Mouse (Mus musculus) testis, postnatal 14 days (tissue): ENCODE measurements around the gene Pea15a.

Experiments used
- DNase-seq: peaks from one replicate; pipeline ENCODE4 v3.0.0; 2021; ENCODE audit warnings: low spot score

Pea15a gene

GRCm38 (mm10) chr1:172204814-172205740 lies 1.5 kb downstream of the Pea15a start:
- no peak for DNase-seq

DNA sequence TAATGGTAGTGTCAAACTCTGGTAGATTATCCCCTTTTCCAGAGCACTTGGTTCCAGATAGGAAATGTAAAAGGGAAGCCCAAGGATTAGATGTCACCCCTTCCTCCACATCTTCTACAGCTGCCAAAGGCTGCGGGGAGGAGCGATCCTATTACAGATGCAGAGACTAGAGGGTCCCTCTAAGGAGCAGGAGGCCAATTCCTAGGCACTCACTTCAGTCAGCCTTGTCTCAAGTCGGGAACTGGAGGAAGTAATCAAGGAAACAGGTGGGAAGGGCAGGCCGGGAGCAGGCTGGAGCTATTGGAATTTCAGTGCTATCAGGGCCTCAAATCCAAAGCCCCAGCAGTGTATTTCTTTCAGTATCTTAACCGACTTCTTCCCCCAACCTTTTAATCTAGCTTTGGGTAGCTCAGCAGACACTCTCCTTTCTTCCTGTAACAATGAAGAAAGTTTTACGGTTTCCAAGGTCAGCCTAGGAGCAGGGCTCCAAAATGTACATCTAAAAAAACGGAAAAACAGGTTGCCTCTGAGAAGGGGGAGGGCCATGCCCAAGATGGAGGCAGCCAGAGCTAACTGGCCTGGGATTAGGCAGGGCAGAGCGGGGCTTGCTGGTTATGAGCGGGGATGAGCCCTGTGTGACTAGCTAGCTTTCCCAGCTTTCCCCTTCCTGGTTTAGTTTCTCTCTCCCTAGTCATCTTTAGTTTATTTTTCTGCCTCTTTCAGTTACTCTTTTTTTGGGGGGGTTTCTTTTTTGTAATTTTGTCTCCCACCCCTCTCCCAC lies 2.4 kb downstream of the Pea15a start:
- no peak for DNase-seq

DNA sequence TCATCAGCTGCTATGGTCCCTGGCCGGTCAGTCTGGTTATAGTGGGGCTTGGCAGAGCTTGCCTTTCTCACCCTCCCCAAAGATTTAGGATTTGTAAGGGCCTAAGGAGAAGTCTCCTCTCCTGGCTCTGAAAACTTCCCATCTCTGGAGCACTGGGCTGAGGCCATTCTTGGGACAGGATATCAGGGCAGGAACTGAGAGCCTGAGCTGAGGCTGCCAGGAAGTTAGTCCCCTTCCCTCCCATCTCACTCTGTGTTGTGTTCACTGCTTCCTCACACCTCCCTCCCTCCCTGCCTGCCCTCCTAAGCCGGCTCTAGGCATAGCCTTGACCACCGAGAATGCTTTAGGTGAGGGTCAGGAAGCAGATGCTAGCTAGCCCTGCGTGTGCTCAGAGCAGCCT lies 3.0 kb downstream of the Pea15a start:
- DNase-seq: no peak

DNA sequence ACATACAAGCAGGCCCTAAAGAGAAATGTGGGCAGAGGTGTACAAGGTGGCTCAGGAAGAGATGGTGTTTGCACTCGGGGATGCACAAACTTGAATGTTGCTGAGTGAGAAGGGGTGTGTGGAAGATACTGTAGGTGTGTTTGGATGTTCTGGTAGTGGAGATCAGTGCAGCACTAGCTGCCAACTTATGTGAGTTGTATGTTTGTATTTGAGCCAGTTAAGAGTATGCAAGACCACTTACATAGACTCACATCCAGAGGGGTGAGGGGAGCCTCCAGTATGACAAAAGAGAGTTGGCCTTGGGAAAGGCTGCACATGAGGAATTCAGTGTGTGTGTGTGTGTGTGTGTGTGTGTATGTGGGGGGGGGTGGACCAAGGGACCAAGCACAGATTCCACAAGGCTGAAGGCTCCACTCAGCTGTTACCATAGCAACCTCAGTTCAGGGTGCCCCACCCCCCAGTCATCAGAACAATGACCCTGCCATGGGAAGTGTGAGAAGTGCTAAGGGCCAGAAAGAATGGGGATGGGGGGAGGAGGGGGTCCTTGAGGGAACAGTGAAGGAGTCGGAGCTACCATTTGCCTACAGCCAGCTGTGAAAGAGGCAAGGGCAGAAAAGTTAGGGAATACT lies 3.6 kb downstream of the Pea15a start:
- no peak for DNase-seq

DNA sequence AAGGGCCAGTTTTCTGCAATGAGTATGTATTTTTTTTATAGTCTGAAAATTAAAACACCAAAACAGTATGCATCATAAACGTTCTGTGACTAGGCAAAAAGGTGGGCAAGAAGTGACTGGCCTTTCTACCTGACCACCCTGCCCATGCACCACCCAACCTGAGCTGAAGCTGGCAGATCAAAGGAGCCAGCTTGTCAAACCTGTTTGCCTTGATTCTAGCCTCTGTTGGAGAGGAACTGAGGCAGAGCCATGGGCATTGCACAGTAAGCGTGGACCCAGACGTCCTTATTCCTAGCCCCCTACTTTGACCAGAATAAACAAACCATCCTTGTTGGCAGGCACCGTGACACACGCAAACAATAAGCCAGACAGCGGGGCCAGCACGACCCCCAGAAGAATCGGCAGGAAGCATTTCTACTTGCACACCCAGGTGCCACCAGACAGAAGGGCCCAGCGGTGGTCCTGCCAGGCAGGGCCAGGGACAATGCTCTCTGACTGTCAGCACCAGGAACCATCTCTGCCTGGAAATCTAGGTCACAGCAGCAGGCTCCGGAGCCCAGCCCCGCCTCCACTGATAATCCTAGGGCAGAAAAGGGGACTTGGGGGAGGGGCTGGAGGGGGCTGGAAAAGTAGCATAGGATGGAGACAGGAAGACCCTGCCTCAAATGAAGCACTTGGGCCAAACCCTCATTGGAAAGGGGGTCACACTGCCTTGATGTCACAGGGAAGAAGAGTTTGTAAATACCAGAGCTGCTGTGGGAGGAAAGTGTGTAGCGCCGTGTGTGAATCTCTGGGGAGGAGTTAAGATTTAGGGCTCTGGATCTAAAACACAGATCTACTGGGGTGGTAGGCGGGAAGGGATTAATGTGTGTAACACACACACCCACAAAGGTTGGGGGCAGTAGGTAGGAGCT lies 4.4 kb downstream of the Pea15a start:
- no peak for DNase-seq

GRCm38 (mm10) chr1:172200871-172201447 lies 5.6 kb downstream of the Pea15a start:
- no peak for DNase-seq

GRCm38 (mm10) chr1:172200161-172200560 lies 6.4 kb downstream of the Pea15a start:
- no peak for DNase-seq

GRCm38 (mm10) chr1:172198996-172199395 lies 7.6 kb downstream of the Pea15a start:
- DNase-seq: no peak

DNA sequence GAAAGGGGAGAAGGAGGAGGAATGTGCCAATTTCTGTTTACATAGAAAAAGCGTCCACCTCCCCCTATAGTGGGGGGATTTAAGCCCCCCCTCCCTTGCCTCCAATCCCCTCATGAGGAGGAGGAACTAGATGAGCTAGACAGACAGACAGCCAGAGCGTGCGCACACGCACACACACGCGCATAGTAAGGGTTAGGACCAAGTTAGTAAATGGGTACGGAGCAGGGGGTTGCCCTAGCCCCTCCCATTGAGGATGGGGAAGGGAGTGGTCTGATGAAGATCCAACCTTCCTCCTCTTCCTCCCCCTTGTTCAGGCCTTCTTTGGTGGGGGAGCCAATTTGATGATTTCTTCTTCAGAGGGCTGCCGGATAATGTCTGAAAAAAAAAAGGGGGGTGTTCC lies 8.3 kb downstream of the Pea15a start:
- no peak for DNase-seq

DNA sequence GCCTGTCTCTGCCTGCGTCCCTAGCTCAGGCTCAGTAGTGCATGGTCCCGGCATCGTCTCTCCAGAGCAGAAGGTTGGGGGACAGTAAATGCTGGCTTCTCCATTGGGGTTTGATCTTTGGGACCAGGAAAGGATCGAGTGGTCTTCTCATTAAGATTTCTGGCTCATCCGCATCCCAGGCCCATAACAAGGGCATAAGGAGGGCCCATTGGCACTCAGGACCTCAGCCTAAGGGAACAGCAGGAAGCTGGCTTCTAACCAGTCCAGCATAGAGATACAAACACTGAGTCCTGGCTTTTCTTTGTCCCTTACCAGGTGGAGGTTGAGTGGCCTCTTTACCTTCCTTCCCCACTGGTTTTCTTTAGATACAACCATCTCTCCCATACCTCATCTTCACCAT lies 8.8 kb downstream of the Pea15a start:
- DNase-seq: no peak

DNA sequence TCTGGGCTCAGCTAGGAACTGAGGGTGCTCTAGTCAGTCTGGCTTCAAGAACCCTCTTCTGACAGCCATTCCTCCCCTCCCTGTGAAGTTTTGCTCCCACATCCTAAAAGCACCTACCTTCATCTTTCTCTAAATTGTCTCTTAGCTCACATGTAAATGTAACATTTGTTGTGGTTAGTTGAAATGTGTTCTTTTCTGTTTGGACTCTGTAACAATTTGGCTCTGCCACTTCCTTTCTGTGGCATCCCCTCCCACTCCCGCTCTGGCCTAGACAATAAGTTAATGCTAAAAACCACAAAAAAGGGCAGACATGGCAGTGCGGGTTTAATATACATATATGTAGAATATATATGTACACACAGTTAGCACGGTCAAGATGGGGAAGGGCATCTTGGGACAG lies 9.5 kb downstream of the Pea15a start:
- no peak for DNase-seq

DNA sequence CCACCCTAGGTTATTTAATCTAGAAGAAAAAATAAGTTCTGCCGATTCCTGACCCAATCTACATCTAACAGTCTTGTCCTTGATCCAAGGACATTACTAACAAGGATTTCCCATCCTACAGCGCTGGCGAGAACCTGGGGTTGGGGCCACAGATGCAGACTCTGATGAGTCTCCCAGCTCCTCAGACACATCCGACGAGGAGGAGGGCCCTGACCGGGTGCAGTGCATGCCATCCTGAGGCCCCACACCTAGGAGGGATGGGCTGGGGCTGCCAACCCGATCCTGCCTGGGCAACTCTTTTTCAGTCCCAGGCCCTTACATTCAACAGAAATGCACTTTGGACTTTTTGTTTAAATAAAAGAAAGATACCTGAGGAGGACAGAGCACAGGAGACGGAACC lies 12.2 kb downstream of the Pea15a start:
- no peak for DNase-seq

- DNase-seq: no peak
These were observed 14.4 kb downstream of the Pea15a start for GRCm38 (mm10) chr1:172192217-172192616.

GRCm38 (mm10) chr1:172191578-172191977 lies 15.0 kb downstream of the Pea15a start:
- DNase-seq: no peak

- DNase-seq: no peak
These were observed 17.7 kb downstream of the Pea15a start for GRCm38 (mm10) chr1:172188891-172189290.

DNA sequence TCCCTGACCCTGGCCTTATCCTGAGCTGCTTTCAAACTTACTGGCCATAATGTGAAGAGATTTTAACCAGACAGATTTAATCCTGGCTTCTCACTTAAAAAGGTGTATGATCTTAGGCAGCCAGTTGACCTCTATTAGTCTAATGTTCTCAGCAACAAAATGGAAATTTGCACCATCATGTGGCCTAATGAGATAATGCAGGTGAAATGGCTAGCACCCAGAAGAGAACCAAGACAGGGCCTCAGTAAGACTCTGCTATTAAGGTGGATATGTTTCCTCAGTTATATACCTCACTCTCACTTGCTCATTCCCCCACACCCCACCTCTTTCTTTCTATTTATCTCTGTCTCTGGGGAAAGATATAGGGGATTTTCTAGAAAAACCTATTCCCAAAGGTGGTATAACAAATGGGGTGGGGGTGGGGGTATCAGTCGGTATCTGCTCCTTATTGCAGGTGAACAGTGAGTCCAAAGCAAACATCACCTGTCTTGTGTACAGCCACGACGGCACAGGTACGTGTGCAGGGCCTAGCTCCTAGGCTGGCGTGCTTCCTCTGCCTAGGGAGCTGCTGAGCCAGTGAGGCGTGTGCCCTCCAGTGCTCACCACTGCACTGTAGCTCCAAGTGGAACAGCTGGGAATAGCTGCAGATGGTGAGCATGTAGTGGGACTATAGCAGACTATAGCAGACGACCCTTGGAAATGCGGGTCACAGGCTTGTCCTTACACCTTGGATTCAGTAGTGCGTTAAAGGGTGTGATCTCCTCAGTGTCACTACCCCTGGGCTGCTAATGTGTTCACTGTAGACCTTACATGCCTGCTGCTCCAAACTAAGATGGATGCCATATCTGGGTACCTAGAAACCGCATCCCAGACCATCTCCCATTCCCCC lies 20.0 kb downstream of the Pea15a start:
- no peak for DNase-seq

DNA sequence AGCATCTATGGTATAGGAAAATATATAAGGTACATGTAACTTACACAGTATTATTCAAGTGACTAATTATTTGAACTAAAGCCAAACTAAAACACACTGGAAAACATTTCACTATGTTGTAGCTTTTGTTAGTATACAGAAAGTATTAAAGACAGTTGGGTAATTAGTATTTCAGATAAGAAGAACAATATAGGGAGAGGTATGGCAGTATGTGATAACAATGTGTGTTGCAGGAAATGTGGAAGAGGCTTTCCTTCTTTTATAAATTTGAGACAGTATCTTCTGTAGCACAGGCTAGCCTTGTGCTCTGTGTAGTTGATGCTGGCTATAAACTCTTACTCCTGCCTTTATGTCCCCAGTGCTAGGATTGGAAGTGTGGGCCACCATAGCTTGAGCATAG lies 22.7 kb downstream of the Pea15a start:
- no peak for DNase-seq

GRCm38 (mm10) chr1:172183056-172183455 lies 23.5 kb downstream of the Pea15a start:
- no peak for DNase-seq

- no peak for DNase-seq
These were observed 24.8 kb downstream of the Pea15a start for GRCm38 (mm10) chr1:172181777-172182176.

DNA sequence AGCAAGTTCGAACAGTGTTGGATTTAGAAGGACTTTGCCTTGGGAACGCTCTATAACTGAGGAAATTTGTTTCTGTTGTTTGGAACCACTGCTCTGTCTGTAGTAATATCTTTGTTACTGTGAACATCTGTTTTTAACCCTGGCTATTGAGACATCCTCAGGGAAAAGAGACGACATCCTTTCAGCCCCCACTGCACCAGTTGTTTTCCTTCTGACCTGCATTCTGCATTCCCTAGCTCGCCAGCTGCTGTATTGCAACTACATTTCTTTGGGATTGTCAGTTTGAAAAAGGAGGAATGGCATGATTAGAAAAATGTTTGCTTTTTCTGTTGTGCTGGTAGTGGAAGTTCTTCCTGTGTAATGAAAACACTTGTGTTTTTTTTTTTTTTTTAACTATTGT lies 25.7 kb downstream of the Pea15a start:
- no peak for DNase-seq
